Mouse (Mus musculus): ENCODE measurements around the gene Ssrp1.

Ssrp1 gene

GRCm38 (mm10) chr2:85073751-85074150, 36.7 kb downstream of the Ssrp1 start:
- no peak for DNase-seq (ENCODE audit: low spot score in 2 of 2)

- DNase-seq (ENCODE audit: low spot score in 2 of 2) = no peak
Measured at GRCm38 (mm10) chr2:85088716-85089646, 51.9 kb downstream of the Ssrp1 start.

- no peak for DNase-seq (ENCODE audit: low spot score in 2 of 2)
Measured at GRCm38 (mm10) chr2:85091325-85091724, 54.3 kb downstream of the Ssrp1 start.

GRCm38 (mm10) chr2:85093376-85093775, 56.3 kb downstream of the Ssrp1 start:
- no peak for DNase-seq (ENCODE audit: low spot score in 2 of 2)

GRCm38 (mm10) chr2:85095906-85096305, 58.9 kb downstream of the Ssrp1 start:
- no peak for DNase-seq (ENCODE audit: low spot score in 2 of 2)

Data from frontal cortex, postnatal 14 days (tissue).